Mouse (Mus musculus) R1 (cell line): ENCODE results near the gene Abcc9.

ENCODE experiments used
- DNase-seq: peaks from one replicate; pipeline ENCODE4 v3.0.0-alpha.2; 2018; ENCODE audit warnings: low read depth, low spot score

Gene Abcc9

DNA sequence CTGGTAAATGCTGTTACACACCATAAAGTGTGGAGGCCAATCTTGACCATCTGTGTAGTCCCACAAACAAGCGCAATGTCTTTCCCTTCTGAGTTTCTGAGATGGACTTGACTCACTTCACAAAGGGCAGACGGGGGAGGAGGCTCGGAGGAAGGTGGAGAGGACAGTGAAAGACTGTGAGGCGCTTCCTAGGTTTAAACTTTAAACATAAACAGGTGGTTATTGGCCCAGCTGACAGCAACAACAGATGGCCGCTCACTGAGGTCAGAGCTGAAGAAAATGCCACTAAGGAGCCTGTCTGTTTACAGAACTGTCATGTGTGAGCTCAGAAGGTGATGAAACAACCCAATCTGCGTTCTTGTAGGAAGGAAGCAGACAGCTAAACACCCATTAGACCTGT lies 78.8 kb downstream of the Abcc9 start:
- no peak for DNase-seq

DNA sequence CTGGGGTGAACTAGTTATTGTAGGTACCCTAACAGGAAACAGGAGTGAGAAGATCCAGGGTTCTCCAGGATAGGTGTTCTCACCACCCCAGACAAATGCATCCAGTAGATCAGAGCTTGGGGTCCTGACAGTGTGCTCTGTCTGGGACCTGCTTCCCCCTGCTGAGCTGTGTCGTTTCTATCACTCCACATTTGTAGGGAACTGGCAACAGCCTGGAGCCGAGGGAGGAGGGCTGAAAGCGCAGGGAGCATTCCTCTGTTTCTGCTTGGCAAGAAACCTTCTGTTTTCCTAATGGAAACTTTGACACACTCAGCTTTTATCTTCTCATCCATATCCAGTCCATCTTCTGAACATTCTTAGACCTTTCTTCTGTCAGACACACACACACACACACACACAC lies 85.5 kb downstream of the Abcc9 start:
- DNase-seq = no peak

GRCm38 (mm10) chr6:142614324-142614723 lies 87.8 kb downstream of the Abcc9 start:
- DNase-seq = no peak

DNA sequence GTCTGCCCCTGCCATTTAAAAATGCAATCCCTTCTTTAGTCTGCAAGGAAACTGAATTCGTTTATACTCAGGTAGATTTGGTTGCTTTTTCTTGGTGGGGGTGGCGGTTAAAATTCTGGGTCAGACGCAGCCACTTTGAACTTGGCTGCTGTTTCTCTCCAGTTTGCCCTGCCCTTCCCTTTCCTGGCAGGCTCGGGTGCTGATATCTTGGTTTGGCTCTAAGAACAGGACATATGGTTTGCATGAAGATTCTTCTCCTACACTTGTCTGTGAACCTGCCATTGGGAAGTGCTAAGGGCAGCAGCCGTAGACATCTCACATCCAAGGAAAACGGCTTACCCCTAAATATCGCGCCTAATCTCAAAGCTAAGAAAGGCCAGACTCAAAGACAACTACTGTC lies 89.7 kb downstream of the Abcc9 start:
- no peak for DNase-seq

DNA sequence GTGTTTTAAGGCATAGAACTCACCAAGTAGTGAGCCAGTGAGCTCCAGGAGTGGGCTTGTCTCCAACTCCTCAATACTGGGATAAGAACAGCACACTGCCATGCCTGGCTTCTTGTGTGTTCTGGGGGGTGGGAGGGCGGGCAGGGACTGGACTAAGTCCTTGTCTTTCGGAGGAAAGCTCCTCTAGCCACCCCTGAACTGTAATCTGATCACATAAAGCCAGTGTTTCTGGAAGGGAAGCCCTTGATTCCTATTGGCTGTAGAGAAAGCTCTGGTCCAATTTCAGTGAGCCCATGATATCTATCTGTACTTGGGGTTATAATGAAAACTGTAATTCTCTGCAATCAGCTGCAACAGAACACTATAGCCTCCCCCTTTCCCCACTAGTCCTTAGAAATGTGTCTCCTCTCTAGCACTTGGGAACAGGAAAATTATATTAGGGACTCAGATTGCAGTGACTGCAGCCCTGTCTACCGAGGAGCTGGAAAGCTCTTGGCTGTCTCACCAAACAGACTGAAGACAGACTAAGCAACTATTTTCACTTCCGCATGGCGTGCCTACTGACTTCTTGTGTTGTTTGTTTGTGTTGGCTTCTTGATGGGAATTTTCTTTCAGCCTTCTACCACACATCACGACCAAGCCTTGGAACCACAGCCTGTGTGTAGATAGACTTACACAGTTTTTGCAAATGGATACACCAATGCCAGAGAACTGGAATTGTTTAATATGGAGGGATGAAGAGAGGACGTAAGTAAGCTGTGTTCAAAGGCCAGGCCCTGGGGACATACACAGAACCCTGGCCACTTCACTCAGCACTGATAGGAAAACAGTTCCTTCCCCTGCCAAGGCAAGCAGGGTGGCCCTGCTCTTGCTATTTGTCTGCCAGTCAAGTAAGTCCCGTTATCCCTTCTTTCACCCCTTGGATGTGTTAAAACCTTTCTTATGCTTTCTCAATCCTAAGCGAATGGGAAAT lies 92.4 kb downstream of the Abcc9 start:
- DNase-seq = no peak

- no peak for DNase-seq
These were observed 95.0 kb downstream of the Abcc9 start for GRCm38 (mm10) chr6:142607080-142607479.

GRCm38 (mm10) chr6:142602772-142603171 lies 99.3 kb downstream of the Abcc9 start:
- DNase-seq = peak; percentile 61

- DNase-seq = no peak
These were observed 123.3 kb downstream of the Abcc9 start for GRCm38 (mm10) chr6:142578831-142579230.

DNA sequence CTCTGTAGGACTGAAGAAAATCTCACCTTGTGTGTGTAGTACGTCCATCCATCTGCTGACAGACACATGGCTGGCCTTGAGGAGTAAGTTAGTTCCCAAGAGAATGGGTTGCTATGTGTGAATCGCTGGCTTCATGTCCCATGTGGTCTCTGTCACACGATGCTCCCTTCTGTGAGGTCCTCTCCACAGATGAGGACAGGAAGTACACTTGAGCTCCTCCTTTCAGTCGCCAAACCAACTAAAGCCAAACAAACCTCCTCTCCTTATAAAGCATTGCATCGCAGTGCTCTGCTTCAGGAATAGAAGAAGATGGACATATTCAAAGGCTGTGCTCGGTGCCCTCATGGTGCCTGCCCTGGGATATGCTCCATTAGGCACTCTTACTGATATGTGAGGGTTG lies 124.3 kb downstream of the Abcc9 start:
- DNase-seq = no peak

GRCm38 (mm10) chr6:142572876-142573275 lies 129.2 kb downstream of the Abcc9 start:
- no peak for DNase-seq

- DNase-seq = peak; percentile 34
These were observed 130.3 kb downstream of the Abcc9 start for GRCm38 (mm10) chr6:142571629-142572360.

DNA sequence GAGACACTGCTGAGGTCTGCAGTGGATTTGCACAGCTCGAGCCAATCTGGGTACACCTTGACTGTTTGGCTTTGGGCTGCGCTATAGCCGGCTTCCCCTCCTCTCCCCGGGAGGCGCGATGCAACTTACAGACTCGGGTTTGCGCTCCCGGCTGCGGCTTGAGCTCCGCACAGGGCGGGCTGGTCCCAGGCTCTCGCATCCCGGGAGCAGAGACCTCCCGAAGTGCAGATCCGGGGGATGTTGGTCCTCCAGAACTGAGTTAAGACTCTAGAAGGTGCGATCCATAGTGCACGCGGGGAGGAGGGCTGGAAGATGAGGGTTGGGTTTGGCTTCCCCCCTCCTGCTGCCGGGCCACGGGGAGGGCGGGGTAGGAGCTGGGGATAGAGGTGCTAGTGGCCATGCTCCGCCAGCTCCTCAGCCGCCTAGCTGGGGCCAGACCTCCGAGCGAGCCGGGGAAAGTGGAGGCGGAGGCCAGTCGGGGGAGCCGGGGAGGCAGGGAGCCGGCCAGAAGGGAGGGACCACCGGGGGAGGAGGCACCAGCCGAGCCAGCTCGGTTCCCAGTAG lies 131.0 kb downstream of the Abcc9 start, which contains the start of gene Kcnj8:
Gene Kcnj8 (minus strand): TSS at position 560 of the 564 bp plus-strand sequence.
- peak; percentile 58 for DNase-seq

GRCm38 (mm10) chr6:142570046-142570770 lies 131.9 kb downstream of the Abcc9 start:
- no peak for DNase-seq

DNA sequence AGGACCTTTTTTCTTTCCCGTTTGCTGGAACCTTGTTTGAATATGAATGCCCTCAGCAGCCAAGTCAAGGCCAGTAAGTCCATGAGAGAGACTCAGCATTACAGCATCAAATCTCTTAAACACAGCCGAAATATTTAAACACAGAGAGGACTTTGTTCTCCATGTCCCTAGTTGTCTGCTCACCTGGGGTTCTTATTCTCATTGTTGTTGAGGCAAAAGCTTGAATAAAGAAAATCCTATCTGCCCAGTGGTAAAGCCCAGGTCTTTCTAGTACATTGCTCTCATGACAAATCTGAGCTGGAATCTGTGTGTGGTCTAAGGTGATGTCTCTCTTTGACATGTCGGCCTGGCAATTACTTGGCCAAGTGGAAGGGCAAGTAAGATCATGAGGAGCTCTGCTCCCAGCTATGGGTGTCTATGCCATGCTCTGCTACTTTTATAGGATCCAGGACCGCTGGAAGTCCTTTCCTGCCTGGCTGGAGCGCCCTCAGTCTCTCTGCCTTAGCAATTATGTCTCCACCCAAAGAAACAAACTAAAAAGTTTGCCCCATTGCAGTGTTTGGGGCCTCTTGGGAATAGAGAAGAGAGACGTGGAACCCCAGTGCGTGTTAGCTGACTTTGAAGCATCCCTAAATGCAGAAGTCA lies 133.3 kb downstream of the Abcc9 start:
- no peak for DNase-seq

DNA sequence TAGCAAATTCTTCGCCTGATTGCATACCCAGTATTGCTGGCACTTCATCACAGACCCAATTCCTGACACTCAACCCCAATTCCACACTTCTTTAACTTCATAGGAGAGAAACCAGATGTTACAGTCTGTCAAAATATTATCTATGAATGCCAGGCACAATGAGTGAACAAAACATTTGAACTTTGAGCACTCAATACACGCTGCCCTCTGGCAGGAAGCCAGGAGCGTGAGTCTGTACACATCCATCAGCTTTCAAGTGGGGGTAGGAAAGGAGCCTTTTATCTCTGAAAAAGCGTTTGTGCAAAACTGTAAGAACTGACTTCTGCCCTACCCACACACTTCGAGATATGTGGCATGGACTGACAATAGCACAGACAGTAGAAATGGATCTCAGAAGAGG lies 134.7 kb downstream of the Abcc9 start:
- no peak for DNase-seq

DNA sequence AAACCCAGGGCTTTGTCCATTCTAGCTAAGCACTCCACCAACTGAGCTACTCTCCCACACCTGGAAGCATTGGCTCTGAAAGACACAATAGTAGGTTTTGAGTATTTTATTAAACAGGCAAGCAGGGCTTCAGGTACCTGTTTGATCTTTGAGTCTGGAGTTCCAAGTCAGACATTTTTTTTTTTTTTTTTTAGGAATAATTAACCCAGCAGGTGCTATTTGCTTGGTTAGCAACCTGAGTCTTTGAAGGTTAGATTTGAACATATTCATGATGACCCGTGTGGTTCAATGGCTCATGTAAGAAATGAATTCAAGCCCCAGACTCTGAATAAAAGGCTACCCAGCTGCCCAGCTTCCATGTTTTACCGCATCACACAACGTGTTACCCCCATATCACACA lies 137.4 kb downstream of the Abcc9 start:
- no peak for DNase-seq

- DNase-seq = no peak
These were observed 141.0 kb downstream of the Abcc9 start for GRCm38 (mm10) chr6:142561151-142561550.

- no peak for DNase-seq
These were observed 143.1 kb downstream of the Abcc9 start for GRCm38 (mm10) chr6:142558772-142559679.

DNA sequence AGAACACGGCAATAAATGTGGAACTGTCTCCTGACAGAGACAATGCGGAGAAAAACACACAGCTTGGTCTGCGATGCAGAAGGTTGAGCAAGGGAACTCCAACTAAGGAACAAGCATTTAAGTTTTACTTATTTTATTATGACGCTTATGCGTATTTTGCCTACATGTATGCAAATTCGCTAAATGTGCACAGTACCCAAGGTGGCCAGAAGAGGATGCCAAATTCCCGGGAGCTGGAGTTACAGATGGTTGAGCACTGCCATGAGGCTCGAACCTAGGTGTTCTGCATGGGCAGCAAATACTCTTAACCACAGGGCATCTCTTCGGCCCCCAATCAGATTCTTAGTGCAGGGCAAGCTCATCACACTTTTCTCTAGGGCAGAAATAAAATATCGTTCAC lies 144.0 kb downstream of the Abcc9 start:
- no peak for DNase-seq

GRCm38 (mm10) chr6:142555988-142556387 lies 146.1 kb downstream of the Abcc9 start:
- DNase-seq = no peak
